Mouse (Mus musculus): ENCODE measurements around the gene Grasp.

The Grasp gene

DNA sequence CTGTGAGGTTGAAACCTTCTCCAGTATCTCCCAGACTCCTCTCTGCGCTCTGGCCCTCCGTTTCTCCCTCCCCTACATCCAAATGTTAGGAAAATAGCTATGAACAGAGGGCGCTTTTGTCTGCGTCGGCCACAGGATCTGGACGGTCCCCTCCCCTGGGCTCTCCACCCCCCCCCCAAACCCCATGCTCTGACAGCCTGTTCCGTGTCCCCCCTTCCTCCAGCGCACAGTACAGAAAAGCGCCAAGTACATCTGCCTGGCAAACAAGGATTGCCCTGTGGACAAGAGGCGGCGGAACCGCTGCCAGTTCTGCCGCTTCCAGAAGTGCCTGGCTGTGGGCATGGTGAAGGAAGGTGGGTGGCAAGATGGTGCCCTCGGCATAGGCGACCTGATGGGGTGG, 47.5 kb downstream of the Grasp start:
- no peak for DNase-seq (ENCODE audit: low read depth, low spot score)

DNA sequence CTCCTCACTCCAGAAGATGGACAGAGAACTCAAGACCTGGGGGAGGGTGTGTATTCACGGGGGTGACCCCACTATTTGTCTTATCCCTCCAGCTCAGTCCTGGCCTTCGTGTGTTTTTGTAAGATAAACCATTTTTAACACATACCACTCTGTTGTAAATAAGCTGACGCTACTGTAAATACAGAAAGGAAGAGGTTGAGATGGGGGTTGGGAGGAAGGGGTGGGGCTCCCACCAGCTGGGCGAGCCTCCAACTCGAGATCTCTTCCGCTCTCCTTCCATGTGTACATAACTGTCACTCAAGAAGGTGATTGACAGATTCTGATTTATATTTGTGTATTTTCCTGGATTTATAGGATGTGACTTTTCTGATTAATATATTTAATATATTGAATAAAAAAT, 50.4 kb downstream of the Grasp start:
- no peak for DNase-seq (ENCODE audit: low read depth, low spot score)

DNA sequence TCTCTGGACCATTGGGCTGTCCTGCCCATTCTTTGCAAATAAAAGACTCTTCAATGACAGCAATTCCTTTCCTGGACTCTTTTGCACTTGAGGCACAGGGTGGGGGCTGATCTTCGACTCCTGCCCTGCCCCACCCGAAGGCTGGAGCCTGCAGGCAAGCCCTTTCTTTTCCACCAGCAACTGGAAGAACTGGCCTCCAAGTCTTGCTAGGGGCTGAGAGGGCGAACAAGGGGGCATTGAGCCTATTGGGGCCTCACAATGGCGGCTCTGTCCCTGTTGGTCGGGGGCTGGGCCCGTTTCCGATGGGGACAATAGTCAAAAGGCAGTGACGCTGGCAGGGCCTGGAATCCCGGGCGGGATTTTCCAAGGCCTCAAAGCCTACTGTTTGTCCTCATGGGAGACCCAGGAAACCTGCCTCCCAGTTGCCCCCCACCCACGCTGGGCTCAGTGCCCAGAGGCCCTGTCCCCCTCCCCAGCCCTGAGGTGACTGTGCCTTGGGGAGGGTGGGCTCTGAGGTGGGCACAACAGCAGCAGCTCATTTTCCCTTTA, 53.4 kb downstream of the Grasp start:
- DNase-seq (ENCODE audit: low read depth, low spot score): no peak

DNA sequence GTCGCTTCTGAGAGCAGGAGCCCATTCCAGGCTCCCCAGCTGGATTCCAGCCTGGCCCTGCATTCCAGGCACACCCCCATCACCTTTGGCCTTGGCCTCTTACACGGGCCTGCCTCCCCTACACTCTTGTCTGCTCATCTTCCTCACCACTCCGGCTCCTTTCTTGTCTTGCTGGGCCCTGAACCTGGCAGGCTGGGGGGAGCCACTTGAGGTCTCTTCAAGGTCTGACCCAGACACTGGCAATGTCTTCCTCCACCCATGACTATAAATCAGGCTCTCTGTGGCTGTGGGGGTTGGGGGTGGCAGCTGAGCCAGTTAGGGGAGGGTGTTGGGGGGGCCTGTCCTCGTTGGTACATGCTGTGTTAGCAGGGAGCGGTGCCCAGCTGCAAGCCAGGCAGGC, 54.6 kb downstream of the Grasp start:
- DNase-seq (ENCODE audit: low read depth, low spot score): no peak

DNA sequence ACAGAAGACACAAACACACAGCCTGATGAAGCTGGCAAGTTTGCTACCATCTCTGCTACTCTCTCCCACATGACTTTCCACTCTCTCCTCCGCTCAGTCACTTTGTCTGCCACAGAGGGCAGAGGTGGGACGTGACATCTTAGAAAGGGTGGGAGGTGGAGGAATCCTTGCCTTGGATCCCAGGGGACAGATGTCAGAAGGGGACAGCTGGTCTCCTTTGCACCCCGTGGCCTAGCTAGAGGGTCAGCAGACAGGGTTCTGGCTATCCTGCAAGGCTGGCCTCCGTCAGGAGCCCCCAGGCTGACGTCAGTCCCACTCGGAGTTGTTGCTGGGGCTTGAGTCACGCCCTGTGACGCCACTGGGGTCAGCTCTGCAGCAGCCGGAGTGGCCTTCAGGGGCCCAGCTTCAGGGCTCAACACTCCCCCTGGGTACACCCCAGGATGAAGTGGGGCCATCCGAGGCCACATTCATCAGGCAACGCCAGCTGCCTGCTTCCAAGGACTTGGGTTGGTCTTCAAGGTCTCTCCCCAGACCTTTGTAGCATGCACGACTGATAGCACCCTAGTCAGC, 55.5 kb downstream of the Grasp start:
- no peak for DNase-seq (ENCODE audit: low read depth, low spot score)

Measured in retina, adult 2 months (tissue).